Mouse (Mus musculus) adrenal gland (tissue): ENCODE results near the gene Chka.

Experiments used
- intact Hi-C: fragments of 180-260 bp; cut with DNase I; formaldehyde crosslinking; loops from one replicate; pipeline ENCODE4 v1.15.1; 2025

The Chka gene

DNA sequence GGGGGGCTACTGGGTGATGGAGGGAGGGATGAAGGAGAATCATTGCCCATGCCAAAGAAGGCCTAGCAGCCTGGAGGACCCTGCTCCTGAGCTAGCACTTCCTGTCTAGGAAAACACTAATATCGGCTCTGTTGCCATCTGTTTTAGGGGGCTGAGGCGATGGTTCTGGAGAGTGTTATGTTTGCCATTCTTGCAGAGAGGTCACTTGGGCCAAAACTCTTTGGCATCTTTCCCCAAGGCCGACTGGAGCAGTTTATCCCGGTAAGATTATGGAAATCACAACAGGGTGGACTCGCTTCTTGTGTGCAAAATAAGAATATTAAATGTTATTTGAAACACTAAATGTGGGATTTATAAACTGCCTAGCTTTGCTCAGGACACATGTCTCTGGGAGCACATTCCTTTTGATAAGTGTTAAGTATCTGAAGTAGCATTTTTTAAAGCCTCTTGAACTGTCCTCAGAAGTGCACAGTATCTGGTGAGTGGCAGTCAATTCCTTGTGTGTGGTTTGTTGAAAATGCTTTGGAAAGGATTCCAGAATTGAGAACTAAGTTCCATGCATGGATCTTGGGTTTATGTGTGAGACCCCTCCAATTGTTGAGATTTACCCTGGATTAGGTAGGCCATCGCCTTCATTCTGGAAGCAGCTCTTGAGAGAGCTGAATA is 32.9 kb downstream of the Chka start:
- intact Hi-C loops: no loop called here

DNA sequence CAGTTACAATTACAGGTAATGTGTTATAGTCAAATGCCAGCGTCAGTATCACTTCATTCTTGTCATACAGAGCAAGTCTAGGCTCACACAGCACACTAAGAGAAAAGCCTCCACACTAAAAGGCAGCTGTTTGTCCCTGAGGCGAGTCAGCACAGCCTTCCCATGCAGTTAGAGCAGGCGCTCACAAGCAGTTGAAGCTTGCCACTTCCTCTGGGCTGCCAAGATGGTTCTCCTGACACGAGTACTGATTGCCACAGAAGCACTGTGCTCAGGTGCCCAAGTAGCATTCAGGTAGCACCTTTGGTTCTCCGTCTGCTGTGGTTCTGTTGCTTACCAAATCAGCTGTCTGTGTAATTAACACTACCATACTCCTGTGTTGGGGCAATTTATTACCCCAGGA is 37.5 kb downstream of the Chka start:
- intact Hi-C loops: no loop called here

DNA sequence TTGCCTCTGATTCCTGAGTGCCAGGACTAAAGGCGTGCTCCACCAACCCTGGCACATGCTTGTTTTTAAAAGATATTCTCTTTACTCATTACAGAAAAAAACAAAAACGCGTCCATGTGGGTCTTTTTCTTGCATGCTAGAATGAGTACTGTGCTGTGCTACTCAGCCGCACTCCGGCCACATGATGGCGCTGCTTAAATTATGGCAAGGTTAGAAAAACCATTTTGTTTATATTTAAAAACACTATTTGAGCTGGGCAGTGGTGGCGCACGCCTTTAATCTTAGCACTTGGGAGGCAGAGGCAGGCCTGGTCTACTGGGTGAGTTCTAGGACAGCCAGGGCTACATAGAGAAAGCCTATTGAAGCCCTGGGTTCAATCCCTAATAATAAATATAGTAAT is 38.6 kb downstream of the Chka start:
- intact Hi-C loops: no loop called here

DNA sequence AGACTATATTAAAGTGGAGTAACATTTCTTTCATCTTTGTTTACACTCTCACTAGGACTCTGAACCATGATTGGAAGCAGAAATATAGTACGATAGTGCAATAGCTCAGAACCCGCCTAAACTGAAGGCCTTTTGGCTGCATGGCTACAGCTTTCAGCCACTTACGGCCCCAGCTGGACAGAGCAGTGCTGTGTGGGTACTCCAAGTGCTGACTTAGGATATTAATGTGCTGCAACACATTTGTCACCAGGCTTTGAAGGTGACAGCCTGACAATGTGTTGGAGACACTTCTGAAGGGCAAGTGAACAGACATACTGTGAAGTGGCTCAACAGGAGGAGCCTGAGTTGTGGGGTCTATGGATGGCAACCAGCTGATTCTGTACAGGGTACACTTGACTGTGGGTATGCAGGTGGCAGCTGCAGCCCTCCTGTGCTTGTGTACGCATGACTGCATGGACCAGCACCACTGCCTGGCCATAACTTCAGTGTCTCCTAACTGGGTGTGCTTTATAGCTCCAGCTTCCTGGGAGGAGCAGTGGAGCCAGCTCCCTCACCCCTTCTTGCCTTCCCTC is 42.1 kb downstream of the Chka start:
- intact Hi-C loops: no loop called here

DNA sequence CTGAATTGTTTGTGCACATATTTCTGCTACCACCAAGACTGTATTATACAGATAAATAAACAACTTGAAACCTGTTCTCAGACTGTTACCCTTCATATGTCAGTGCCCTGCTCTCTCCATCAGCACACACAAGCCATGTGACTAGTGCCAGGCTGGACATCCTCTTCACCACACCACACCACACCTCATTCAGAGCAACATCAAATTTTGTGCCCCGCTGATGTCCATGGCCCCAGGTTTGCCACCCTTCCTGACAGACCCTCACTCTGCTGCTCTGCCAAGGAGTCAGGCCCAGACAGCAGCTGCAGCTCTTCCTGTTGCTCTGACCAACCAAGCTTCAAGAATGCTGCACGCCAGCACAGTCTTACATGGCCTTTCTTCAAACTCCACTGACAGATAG is 42.7 kb downstream of the Chka start:
- intact Hi-C loops: no loop called here

DNA sequence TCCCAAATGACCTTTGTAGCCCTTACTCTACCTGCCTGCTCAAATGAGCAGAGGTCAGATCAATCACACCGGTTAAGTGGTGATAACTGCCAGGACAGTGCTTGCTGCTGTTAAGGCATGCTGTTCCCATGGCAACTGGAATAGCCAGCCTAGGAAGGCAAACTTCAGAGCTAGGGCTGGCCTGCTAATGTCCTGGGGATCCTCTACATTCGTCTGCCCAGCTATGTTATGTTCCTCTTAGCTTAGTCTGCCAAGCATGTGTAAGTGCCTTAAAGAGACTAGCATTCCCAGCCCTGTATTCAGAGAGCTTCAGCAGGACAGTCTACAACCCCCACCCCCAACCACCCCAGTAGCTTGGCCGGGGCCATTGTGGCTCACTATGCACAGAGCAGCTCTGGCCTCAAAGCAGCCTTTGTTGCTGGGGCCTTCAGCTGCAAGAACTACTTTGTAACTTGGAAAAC is 43.6 kb downstream of the Chka start:
- intact Hi-C loops: no loop called here

DNA sequence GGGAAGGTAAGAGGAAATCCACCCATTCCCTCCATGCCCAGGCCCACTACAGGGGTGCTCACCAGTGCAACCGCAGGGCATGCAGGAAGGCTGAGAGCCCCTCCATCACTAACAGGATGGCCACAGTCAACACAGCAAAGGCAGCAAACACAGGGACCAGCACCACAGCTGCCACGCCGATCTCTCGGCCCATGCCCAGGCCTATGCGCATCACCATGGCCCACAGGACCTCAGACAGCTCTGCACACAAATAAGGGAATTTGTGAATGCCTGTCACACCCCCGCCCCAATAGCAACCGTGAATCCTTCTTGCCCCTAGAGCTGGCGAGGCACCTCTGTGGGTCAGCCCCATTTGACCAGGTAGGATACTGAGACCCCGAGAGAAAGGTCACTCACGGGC is 44.6 kb downstream of the Chka start:
- intact Hi-C loops: no loop called here

DNA sequence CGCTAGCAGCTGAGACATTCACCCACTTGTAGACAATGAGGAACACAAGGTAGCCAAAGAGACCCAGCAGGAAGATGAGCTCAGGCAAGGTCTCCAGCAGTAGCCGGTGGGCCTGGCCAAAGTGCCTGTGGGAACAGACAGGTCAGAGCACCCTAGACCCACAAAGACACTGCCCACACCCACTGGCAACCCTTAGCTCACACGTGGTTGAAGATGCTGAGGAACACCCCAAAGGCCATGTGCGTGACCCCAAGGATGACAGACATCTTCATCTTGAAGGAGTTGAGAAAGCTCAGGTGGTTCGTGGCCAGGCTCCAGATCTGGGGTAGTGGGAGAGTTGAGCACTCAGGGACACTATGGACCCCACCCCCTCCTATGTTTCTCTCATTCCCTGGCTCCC is 46.0 kb downstream of the Chka start:
- intact Hi-C loops: no loop called here

DNA sequence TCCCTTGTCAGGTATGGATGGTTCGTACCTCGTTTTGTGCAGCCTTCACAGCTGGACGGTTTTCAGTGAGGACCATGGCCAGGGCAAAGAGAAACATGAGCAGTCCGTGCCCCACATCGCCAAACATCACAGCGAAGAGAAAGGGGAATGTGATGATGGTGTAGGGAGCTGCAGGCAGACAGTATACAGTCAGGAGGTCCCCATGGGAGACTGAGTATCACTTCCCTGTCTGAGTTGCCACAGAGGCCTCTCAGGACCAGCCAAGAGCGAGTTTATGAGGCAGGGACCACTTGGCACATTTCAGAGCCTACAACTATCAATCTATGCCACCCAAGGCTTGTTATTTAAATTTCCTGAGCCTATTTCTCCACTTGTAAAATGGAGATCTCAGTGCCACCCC is 47.4 kb downstream of the Chka start:
- intact Hi-C loops: no loop called here

DNA sequence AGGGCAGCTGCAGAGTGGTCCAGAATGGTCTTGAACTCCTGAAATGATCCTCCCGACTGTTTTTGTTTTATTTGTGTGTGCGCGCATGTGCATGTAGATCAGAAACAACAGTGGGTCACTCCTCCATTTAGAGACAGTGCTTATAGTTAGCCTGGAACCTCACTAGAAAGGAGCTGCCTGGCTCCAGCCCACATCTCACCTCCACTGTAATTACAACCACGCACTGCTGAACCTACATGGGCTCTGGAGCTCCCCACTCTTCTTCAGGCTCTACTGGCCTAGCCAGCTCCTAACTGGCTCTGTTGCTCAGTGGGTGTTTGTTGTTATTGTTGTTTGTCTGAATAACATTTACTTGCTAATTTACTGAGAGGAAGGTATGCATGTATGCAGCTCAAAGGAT is 48.0 kb downstream of the Chka start:
- intact Hi-C loops: no loop called here

DNA sequence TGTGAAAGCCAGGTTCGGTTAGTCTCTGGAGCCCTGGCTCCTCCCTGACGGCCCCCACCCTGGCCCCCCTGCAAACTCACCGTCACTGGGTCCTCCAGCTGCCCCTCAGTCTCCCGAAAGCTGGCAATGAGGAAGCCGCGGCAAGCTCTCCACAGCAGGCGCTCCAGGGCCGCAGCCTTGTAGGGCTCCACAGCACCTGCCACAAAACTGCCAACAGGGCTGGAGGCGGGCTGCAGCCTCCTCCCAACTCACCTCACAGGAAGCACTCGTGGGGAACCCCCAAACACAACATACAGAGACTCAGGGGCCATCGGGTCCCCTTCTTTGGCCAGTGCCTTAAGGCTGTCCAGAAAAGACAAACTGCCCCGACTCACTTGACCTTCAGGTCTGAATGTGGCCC is 51.4 kb downstream of the Chka start:
- intact Hi-C loops: no loop called here

DNA sequence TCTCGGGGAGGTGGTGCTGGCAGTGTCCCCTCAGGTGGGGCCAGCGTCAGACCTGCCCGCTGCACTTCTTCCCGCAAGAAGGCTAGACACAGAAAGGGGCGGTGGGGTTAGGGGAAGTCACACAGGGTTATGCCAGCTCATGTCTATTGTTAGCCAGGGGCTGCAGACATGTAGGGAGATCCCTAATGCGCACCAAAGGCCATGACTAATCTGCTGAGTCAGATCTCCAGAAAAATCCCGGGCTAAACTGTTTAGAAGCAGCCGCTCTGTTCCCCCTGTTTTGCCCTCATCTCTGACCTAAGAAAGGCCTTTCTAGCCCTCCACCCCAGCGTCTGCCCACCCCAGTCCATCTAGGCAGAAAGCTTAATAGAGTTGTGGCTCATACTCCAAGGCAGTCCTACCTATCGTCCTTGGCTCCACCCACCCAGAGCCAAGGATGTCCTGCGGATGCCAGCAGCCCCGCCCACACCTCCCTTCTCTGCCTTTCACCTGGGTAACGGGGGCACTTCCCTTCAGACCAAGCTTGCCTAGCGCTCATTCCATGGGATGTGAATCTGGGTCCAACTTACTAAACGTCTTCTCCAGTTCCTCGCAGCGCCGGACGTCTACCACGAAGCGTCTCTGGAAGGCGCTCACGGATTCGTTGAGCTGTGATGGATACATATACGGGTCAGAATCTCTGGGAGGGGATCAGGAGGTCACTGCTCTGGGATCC is 52.2 kb downstream of the Chka start:
- intact Hi-C loops: no loop called here

DNA sequence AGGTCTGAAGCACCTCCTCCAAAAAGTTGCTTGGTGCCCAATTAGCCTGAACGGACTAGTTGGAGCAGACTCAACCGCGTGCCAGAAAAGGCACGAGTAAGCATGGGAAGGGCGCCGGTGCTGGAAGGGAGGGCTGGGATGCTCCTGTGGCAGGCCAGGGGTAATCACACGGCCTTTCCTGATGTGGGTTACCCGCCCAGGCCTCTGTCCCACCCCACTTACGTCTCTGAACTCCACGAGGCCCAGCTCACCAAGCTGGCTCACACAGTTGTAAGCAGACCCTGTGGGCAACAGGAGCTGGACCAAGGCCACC is 52.7 kb downstream of the Chka start:
- intact Hi-C loops: no loop called here

DNA sequence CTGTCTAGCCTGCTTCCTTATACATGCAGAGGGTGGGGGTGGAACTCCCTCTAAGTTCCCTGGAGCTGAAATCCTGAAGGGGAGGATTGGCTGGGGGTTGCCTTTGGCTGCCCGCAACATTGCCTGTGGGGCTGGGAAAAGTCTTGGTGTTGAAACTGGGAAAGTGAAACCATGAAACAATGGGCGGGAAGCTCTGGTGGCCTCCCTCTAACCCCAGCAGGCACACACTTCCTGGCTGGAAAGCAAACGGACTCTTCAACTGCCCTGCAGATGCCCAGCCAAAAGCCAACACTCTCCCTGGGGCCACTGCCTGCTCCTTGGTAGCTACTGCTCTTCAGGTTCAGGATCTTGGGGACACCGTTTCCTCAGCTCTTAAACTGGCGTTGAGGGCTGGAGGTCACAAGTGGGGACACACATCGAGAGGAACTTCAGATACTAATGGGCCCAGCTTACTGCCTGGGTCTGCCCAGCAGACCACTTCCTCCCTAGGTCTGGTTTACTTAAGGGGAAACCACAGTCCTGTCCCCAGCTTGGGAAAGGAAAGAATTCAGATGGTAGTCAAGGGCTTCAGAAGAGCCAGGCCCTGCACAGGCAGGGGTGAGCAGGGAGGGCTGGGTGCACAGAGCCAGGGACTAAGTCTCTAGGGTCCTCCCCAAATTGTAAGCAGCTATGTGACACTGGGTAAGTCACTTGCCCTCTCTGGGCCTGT is 53.8 kb downstream of the Chka start:
- intact Hi-C loops: no loop called here

DNA sequence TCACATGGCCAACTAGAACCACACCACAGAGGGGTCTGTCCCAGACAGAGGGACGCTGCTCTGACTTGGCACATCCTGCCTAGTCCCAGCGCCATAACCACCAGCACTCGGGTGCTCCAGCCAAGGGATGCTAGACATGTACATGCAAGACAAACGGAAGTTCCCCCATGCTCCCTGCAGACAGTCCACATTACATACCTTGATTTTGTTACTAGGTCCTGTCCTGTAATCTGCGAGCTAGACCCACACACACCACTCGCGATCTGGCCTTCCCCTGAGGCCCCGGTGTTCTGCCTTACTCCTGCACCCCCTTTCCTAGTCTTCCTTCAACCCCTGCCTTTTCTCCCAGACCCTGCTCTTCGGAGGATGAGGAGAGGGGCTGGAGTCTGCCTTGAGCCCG is 54.8 kb downstream of the Chka start:
- intact Hi-C loops: no loop called here

DNA sequence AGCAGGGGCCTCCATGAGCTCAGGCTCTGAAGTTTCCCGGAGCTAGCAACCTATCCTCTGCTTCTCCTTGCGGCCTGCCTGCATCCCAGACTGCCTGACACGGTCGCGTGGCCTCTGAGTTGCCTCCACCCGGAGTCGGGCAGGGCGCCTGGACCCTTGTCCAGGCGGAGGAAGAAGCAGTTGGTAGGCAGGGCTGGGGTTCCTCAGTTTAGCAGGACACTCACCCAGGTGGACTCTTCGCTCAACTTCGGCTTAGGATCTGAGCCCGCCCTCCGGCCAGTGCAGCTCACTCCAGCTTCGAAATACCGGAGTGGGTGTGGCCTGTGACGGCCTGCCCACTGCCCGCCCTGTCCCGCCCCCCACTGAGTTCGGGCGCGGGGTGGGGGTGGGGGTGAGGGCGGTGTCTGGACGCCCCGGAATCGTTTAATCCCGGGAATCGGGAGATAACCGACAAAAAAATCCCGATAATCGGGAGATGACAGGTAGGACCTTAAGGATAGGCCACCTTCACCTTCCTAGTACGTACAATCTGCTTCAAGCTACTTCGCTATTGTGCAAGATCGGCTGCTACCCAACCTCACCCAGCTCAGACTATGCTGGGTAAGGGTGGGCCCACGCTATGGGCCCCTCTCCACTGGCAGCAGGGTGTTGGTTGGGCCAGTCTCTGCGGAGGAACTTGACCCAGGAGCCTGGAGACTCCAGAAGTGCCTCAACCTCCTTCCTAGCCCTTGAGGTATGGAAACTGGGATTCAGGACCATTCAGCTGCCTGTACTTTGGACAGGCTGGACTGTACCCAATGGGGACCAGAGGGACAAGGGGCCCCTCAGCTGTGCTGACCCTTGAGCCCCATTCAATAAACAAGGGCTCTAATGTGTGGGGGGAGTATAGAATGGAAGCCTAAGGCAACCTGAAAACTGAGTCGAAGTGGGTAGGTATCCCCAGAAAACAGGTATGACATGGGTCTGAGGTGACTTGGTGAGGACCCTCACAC is 55.5 kb downstream of the Chka start, which contains the start of gene Tcirg1:
Tcirg1 (minus strand) TSS at position 339 of the 992 bp plus-strand sequence.
- intact Hi-C loops: no loop called here

DNA sequence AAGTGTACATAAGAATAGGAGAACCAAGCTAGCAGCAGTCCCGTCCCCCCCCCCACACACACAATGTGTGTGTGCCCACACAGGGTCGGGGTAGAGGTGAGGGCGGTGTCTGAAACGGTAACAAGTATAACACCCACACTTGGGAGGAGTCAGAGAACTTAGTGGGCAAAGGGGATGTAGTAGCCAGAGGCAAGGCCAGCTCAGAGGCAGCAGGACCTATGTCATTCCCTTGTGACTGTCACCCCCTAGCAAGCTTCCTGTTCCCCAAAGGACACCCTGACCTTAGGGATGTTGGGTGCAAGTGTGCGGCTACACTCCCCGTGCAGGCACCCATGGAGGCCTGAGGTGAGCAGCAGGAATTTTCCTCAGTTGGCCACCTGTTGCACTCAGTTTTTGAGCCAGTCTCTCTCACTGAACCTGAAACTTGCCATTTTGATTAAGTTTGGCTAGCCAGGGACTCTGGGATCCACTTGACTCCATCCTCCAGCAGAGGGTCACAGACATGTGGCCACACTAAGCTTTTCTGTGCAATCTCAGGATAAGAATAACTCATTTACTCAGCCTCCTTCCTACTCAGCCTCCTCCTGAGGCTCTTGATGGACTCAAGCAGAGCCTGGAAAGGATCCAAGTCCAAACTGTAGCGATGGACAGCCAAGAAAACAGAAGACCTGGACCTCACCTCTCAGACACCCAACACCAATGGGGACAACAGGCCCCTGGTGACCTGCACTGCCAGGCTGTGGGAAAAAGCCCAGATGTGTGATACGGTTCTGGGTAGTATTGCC is 56.5 kb downstream of the Chka start:
- intact Hi-C loops: no loop called here

DNA sequence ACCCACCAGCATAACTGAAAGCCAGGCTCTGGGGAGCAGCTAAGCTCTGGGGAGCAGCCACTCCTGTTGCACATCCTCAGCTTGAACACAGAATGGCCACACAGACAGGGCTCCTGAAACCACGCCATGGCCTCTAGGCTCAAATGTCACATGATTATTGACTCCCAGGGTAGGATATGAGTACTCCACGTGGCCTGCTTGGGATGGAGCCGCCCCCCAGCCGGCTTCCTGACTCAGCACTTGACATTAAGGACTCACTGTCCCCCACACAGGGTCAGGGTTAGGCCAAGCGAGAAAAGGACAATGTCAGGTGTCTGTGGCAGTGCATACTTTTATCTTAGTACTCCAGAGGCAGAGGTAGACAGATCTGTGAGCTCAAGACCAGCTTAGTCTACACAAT is 58.6 kb downstream of the Chka start:
- intact Hi-C loops: no loop called here

DNA sequence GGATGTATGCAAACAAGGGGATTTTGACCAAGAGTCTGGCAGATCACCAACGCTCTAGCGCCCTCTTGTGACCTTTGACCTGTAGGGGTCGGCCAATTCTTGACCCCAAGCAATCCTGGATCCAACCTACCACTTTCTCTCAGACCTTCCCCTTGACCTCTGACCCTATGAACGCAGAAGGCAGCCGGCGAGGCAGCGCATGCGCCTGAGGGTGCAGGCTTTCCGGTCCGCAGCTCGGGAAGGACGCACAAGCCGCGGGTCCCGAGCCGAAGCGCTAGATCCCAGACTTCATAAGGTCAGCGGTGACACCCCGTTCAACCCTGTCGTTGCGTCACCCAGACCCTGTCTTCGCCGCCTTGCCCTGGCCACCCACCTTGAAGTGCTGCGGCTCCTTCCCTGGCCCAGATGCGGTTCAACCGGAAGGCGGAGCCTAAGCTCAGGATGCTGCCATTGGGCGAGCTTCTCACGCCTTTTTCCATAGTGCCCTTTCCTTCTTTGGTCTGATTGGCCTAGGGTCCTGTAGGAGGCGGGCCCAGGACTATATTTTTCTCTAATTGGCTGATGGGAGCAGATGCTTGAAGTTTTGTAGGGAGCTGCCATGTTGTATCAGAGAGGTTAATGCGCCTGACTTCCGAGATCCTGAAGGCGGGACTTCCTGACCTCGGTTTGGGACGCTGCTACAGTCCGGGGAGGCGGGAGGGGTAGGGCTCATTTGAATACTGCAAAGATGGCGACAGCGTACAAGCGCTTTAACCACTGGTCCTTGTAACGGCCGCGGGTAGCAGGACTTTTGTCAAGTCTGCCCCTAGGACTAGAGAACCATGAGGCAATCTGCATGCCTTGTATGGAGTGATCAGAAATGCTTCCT is 61.0 kb downstream of the Chka start, which contains the start of gene Ndufs8:
Ndufs8 (minus strand) TSS at position 438 of the 868 bp plus-strand sequence.
- intact Hi-C loops: no loop called here
